Mouse (Mus musculus): ENCODE results near the gene Preb. TPM values are rescaled to one million over a fixed set of nuclear protein-coding genes. Genes with fewer than 3 reads are reported as not detected.

Gene Preb
- polyA plus RNA-seq, 1 experiment: 140 TPM

GRCm38 (mm10) chr5:30909863-30910262, 50.3 kb downstream of the Preb start:
- H3K4me1 ChIP-seq (ENCODE audit: control insufficient read depth, insufficient read depth, low read length): peaks cover 15% of the 10 kb centered on the region
- TF ChIP-seq CTCF (IDR thresholded peaks at IDR 0.05; ENCODE audit: low read depth, low read length) (no peak), POLR2A (IDR thresholded peaks at IDR 0.05; ENCODE audit: borderline replicate concordance, low read depth, low read length) (no peak)
- no peak overlapping the region for H3K27ac ChIP-seq (ENCODE audit: insufficient read depth, low read depth, low read length)
- no peak overlapping the region for H3K4me3 ChIP-seq (ENCODE audit: insufficient read depth, low read length)

GRCm38 (mm10) chr5:30909300-30909659, 50.9 kb downstream of the Preb start:
- TF ChIP-seq POLR2A (IDR thresholded peaks at IDR 0.05; ENCODE audit: borderline replicate concordance, low read depth, low read length): no peak
- no peak for TF ChIP-seq CTCF (IDR thresholded peaks at IDR 0.05; ENCODE audit: low read depth, low read length)
- no peak overlapping the region for H3K27ac ChIP-seq (ENCODE audit: insufficient read depth, low read depth, low read length)
- H3K4me1 ChIP-seq (ENCODE audit: control insufficient read depth, insufficient read depth, low read length): peaks cover 13% of the 10 kb centered on the region
- H3K4me3 ChIP-seq (ENCODE audit: insufficient read depth, low read length): no peak overlapping the region

GRCm38 (mm10) chr5:30908426-30909299, 51.5 kb downstream of the Preb start:
- no peak for TF ChIP-seq POLR2A (IDR thresholded peaks at IDR 0.05; ENCODE audit: borderline replicate concordance, low read depth, low read length)
- Histone ChIP-seq H3K4me3 (ENCODE audit: insufficient read depth, low read length) (peak overlapping the region; percentile 57; the same call in 1 of the 2 replicates), H3K27ac (ENCODE audit: insufficient read depth, low read depth, low read length) (no peak overlapping the region), H3K4me1 (ENCODE audit: control insufficient read depth, insufficient read depth, low read length) (peaks cover 13% of the 10 kb centered on the region)

- peaks cover 10% of the 10 kb centered on the region for H3K4me1 ChIP-seq (ENCODE audit: control insufficient read depth, insufficient read depth, low read length)
These were observed 52.6 kb downstream of the Preb start, which contains the start of gene Ost4 for GRCm38 (mm10) chr5:30907413-30908059. Ost4 (minus strand) TSS chr5:30907788.

GRCm38 (mm10) chr5:30901860-30902259, 58.3 kb downstream of the Preb start:
- Histone ChIP-seq H3K4me1 (ENCODE audit: control insufficient read depth, insufficient read depth, low read length) (peaks cover 28% of the 10 kb centered on the region), H3K27ac (ENCODE audit: insufficient read depth, low read depth, low read length) (no peak overlapping the region), H3K4me3 (ENCODE audit: insufficient read depth, low read length) (no peak overlapping the region)
- TF ChIP-seq CTCF (IDR thresholded peaks at IDR 0.05; ENCODE audit: low read depth, low read length): no peak
- TF ChIP-seq POLR2A (IDR thresholded peaks at IDR 0.05; ENCODE audit: borderline replicate concordance, low read depth, low read length): no peak

More at GRCm38 (mm10) chr5:30907413-30908059, 52.6 kb downstream of the Preb start, which contains the start of gene Ost4:
- TF ChIP-seq CTCF (IDR thresholded peaks at IDR 0.05; ENCODE audit: low read depth, low read length) (no peak), POLR2A (IDR thresholded peaks at IDR 0.05; ENCODE audit: borderline replicate concordance, low read depth, low read length) (peak; percentile 9; the same call in 1 of the 2 replicates)
- Histone ChIP-seq H3K27ac (ENCODE audit: insufficient read depth, low read depth, low read length) (peak within 1 kb of the TSS; percentile 44), H3K4me3 (ENCODE audit: insufficient read depth, low read length) (peak within 1 kb of the TSS; percentile 87)

Other genes starting within 250 kb of the Preb start
- gene Dpysl5, start 248.8 kb downstream of the Preb start, polyA plus RNA-seq (2012; ENCODE audit: insufficient read depth, insufficient read length, missing spikeins): not detected in 2 replicates
- gene Mapre3, start 145.7 kb downstream of the Preb start, polyA plus RNA-seq (2012; ENCODE audit: insufficient read depth, insufficient read length, missing spikeins): 22.6 and 27.8 TPM in 2 replicates
- 43.0 and 57.9 TPM in 2 replicates for gene Tmem214, start 92.3 kb downstream of the Preb start, polyA plus RNA-seq (2012; ENCODE audit: insufficient read depth, insufficient read length, missing spikeins)
- 5.8 and 6.5 TPM in 2 replicates for gene Agbl5, start 71.7 kb downstream of the Preb start, polyA plus RNA-seq (2012; ENCODE audit: insufficient read depth, insufficient read length, missing spikeins)
- 317 and 358 TPM in 2 replicates for gene Ost4, start 52.6 kb downstream of the Preb start, polyA plus RNA-seq (2012; ENCODE audit: insufficient read depth, insufficient read length, missing spikeins)
- 29.1 and 37.2 TPM in 2 replicates for gene Emilin1, start 47.0 kb downstream of the Preb start, polyA plus RNA-seq (2012; ENCODE audit: insufficient read depth, insufficient read length, missing spikeins)
- 29.8 and 38.9 TPM in 2 replicates for gene Khk, start 38.9 kb downstream of the Preb start, polyA plus RNA-seq (2012; ENCODE audit: insufficient read depth, insufficient read length, missing spikeins)
- gene Cgref1, start 14.8 kb downstream of the Preb start, polyA plus RNA-seq (2012; ENCODE audit: insufficient read depth, insufficient read length, missing spikeins): not detected in 2 replicates
- not detected in 2 replicates for gene Tcf23, start 8.3 kb upstream of the Preb start, polyA plus RNA-seq (2012; ENCODE audit: insufficient read depth, insufficient read length, missing spikeins)
- 114 and 133 TPM in 2 replicates for gene Atraid, start 88.0 kb upstream of the Preb start, polyA plus RNA-seq (2012; ENCODE audit: insufficient read depth, insufficient read length, missing spikeins)
- gene Slc5a6, start 88.6 kb upstream of the Preb start, polyA plus RNA-seq (2012; ENCODE audit: insufficient read depth, insufficient read length, missing spikeins): 5.5 and 7.5 TPM in 2 replicates
- 4.2 and 4.6 TPM in 2 replicates for gene Cad, start 94.4 kb upstream of the Preb start, polyA plus RNA-seq (2012; ENCODE audit: insufficient read depth, insufficient read length, missing spikeins)
- gene Dnajc5g, start 145.9 kb upstream of the Preb start, polyA plus RNA-seq (2012; ENCODE audit: insufficient read depth, insufficient read length, missing spikeins): not detected in 2 replicates
- not detected in 2 replicates for gene Slc30a3, start 147.9 kb upstream of the Preb start, polyA plus RNA-seq (2012; ENCODE audit: insufficient read depth, insufficient read length, missing spikeins)
- gene Trim54, start 156.4 kb upstream of the Preb start, polyA plus RNA-seq (2012; ENCODE audit: insufficient read depth, insufficient read length, missing spikeins): not detected in 2 replicates
- not detected in 2 replicates for gene Ucn, start 178.5 kb upstream of the Preb start, polyA plus RNA-seq (2012; ENCODE audit: insufficient read depth, insufficient read length, missing spikeins)
- gene Mpv17, start 193.9 kb upstream of the Preb start, polyA plus RNA-seq (2012; ENCODE audit: insufficient read depth, insufficient read length, missing spikeins): 75.0 and 75.3 TPM in 2 replicates
- 0.93 and 2.7 TPM in 2 replicates for gene Gm29609, start 219.6 kb upstream of the Preb start, polyA plus RNA-seq (2012; ENCODE audit: insufficient read depth, insufficient read length, missing spikeins)
- gene Gtf3c2, start 219.8 kb upstream of the Preb start, polyA plus RNA-seq (2012; ENCODE audit: insufficient read depth, insufficient read length, missing spikeins): 80.4 and 90.2 TPM in 2 replicates
- gene Snx17, start 232.9 kb upstream of the Preb start, polyA plus RNA-seq (2012; ENCODE audit: insufficient read depth, insufficient read length, missing spikeins): 80.3 and 85.8 TPM in 2 replicates
- gene Eif2b4, start 233.1 kb upstream of the Preb start, polyA plus RNA-seq (2012; ENCODE audit: insufficient read depth, insufficient read length, missing spikeins): 28.3 and 28.9 TPM in 2 replicates
- 32.3 and 33.1 TPM in 2 replicates for gene Zfp513, start 241.9 kb upstream of the Preb start, polyA plus RNA-seq (2012; ENCODE audit: insufficient read depth, insufficient read length, missing spikeins)

All from bone marrow macrophage, adult 2 months (primary cell).